Mouse (Mus musculus) myocyte (in vitro differentiated cells): ENCODE data around the gene Brd2. TPM values are rescaled to one million over a fixed set of nuclear protein-coding genes. Genes with fewer than 3 reads are reported as not detected.

Experiments used
- H3K27me3 ChIP-seq: one replicate; pipeline ENCODE4 v1.6.1; 2011; ENCODE audit not compliant: control insufficient read depth, insufficient read depth, insufficient read length
- H3K36me3 ChIP-seq: one replicate; pipeline ENCODE4 v1.6.1; 2011; ENCODE audit not compliant: control insufficient read depth, insufficient read depth
- H3K4me2 ChIP-seq: one replicate; pipeline ENCODE4 v1.6.1; 2011; ENCODE audit warnings: low read depth, control low read depth
- H3K4me3 ChIP-seq: one replicate; pipeline ENCODE4 v1.5.1; 2011; ENCODE audit warnings: mild to moderate bottlenecking, control low read depth, moderate library complexity
- H3K79me2 ChIP-seq: one replicate; pipeline ENCODE4 v1.6.1; 2011; ENCODE audit not compliant: control insufficient read depth, insufficient read depth
- H3ac ChIP-seq: one replicate; pipeline ENCODE4 v1.6.1; 2011; ENCODE audit not compliant: control insufficient read depth, insufficient read length
- CEBPB ChIP-seq: IDR thresholded peaks from 2 replicates; pipeline ENCODE4 v1.6.1; 2011; ENCODE audit warnings: mild to moderate bottlenecking, moderate library complexity; ENCODE audit not compliant: poor library complexity, insufficient read depth, severe bottlenecking
- E2F4 ChIP-seq: IDR thresholded peaks from one replicate; pipeline ENCODE4 v1.6.1; 2011; ENCODE audit warnings: mild to moderate bottlenecking, control low read depth, moderate library complexity; ENCODE audit not compliant: insufficient read depth
- MAX ChIP-seq: IDR thresholded peaks from one replicate; pipeline ENCODE4 v1.6.1; 2011; ENCODE audit warnings: low read depth, mild to moderate bottlenecking, control low read depth
- MYOD1 ChIP-seq, 3 experiments: IDR thresholded peaks; one replicate each; pipeline ENCODE4 v1.6.1; 2011; ENCODE audit warnings: control low read depth in 2 of 3, low read depth in 2 of 3, mild to moderate bottlenecking in 2 of 3, moderate library complexity in 1 of 3; ENCODE audit not compliant: insufficient read length in 2 of 3, control insufficient read depth in 1 of 3
- MYOG ChIP-seq, 3 experiments: IDR thresholded peaks; one replicate each; pipeline ENCODE4 v1.6.1; 2011; ENCODE audit warnings: control low read depth in 2 of 3, low read depth in 2 of 3, mild to moderate bottlenecking in 2 of 3; ENCODE audit not compliant: insufficient read length in 2 of 3, control insufficient read depth in 1 of 3, insufficient read depth in 1 of 3
- POLR2A ChIP-seq: IDR thresholded peaks from one replicate; pipeline ENCODE4 v1.6.1; 2011; ENCODE audit warnings: low read depth, mild to moderate bottlenecking, control low read depth, moderate library complexity; ENCODE audit not compliant: insufficient read length
- POLR2AphosphoS2 ChIP-seq: IDR thresholded peaks from one replicate; pipeline ENCODE4 v1.6.1; 2011; ENCODE audit warnings: low read depth, control low read depth; ENCODE audit not compliant: insufficient read length
- REST ChIP-seq: IDR thresholded peaks from one replicate; pipeline ENCODE4 v1.6.1; 2011; ENCODE audit warnings: mild to moderate bottlenecking, control low read depth, moderate library complexity; ENCODE audit not compliant: insufficient read depth, insufficient read length
- SRF ChIP-seq: IDR thresholded peaks from one replicate; pipeline ENCODE4 v1.6.1; 2011; ENCODE audit warnings: low read depth; ENCODE audit not compliant: control insufficient read depth, insufficient read length
- TCF12 ChIP-seq: IDR thresholded peaks from one replicate; pipeline ENCODE4 v1.6.1; 2011; ENCODE audit warnings: mild to moderate bottlenecking, control low read depth; ENCODE audit not compliant: poor library complexity, insufficient read depth, severe bottlenecking
- TCF3 ChIP-seq: IDR thresholded peaks from one replicate; pipeline ENCODE4 v1.6.1; 2011; ENCODE audit warnings: low read depth, control low read depth; ENCODE audit not compliant: insufficient read length
- USF1 ChIP-seq: IDR thresholded peaks from one replicate; pipeline ENCODE4 v1.6.1; 2011; ENCODE audit warnings: low read depth, mild to moderate bottlenecking, control low read depth, moderate library complexity
- polyA plus RNA-seq: library from polyadenylated mRNA; unstranded; fragments of >200 nt; fragmentation: generic; extraction: Trizol; gene quantifications from one replicate; pipeline ENCODE4 v1.2.1, GENCODE M21; 2012; ENCODE audit warnings: missing spikeins

Brd2 gene
- polyA plus RNA-seq, 1 experiment: 90.1 TPM

DNA sequence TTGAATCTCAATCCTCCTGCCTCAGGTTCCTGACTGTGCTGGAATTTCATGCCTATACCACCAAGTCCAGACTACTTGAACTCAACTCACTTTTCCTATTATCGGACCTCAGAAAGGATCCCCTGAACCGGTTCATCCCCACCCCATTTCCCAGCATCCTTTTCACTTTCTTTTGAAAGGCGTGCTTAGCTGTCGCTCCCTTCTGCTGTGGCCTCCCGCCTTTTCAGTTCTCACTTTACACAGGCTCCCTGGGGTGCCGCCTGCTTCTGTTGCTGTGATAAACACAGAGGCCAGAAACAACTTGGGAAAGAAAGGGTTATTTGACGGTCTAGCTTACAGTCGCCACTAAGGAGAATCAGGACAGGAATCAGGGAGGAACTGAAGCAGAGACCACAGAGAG is 39.3 kb downstream of the Brd2 start:
- H3K79me2 ChIP-seq: no peaks in the 10 kb centered on the region
- no peak overlapping the region for H3K4me3 ChIP-seq
- peaks cover 5% of the 10 kb centered on the region for H3K27me3 ChIP-seq
- H3K4me2 ChIP-seq: no peak overlapping the region
- H3ac ChIP-seq: no peak overlapping the region
- no peaks in the 10 kb centered on the region for H3K36me3 ChIP-seq
- TF ChIP-seq POLR2AphosphoS2: no peak
- TF ChIP-seq CEBPB: no peak
- TF ChIP-seq POLR2A: no peak
- TF ChIP-seq USF1: no peak
- TF ChIP-seq MYOD1 (IDR thresholded peaks at IDR 0.05; ENCODE audit: control insufficient read depth in 1 of 3, insufficient read length in 2 of 3, low read depth in 2 of 3): no peak
- TF ChIP-seq MAX: no peak
- no peak for TF ChIP-seq TCF3
- no peak for TF ChIP-seq REST
- no peak for TF ChIP-seq E2F4
- no peak for TF ChIP-seq TCF12
- TF ChIP-seq SRF: no peak

- Histone ChIP-seq H3ac (no peak overlapping the region), H3K27me3 (peaks cover 3% of the 10 kb centered on the region), H3K4me2 (no peak overlapping the region), H3K4me3 (no peak overlapping the region), H3K79me2 (no peaks in the 10 kb centered on the region), H3K36me3 (no peaks in the 10 kb centered on the region)
- TF ChIP-seq MYOD1 (IDR thresholded peaks at IDR 0.05; ENCODE audit: control insufficient read depth in 1 of 3, insufficient read length in 2 of 3, low read depth in 2 of 3) (no peak), MAX (no peak), CEBPB (no peak), TCF3 (no peak), MYOG (IDR thresholded peaks at IDR 0.05; ENCODE audit: control insufficient read depth in 1 of 3, insufficient read depth in 1 of 3, insufficient read length in 2 of 3, low read depth in 2 of 3) (no peak), POLR2A (no peak), TCF12 (no peak), POLR2AphosphoS2 (no peak), SRF (no peak), USF1 (no peak), E2F4 (no peak), REST (no peak)
Measured at GRCm38 (mm10) chr17:34079621-34080020, 42.8 kb downstream of the Brd2 start.

DNA sequence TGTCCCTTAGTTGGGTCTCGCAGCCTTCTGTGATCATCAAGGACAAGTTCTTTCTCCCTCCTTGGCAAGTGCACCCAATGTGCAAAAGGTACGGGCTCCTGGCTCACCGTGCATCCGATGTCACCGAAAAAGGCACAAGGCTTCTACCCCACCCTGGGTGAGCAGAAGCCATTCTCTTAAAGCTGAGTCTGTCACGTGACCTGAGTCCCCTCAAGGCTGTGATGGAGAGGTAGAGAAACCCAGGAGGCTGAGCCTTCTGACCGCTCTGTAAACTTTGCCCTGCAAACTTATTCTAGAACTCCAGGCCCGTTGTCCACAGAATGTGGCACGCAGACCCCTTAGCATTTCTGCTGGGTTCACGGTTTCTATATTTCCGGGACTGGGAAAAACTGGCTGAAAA is 43.4 kb downstream of the Brd2 start:
- no peaks in the 10 kb centered on the region for H3K79me2 ChIP-seq
- no peak overlapping the region for H3ac ChIP-seq
- TF ChIP-seq USF1 (peak; percentile 54), TCF12 (no peak)
- no peaks in the 10 kb centered on the region for H3K27me3 ChIP-seq
- no peak overlapping the region for H3K4me3 ChIP-seq
- no peak overlapping the region for H3K4me2 ChIP-seq
- H3K36me3 ChIP-seq: no peaks in the 10 kb centered on the region

DNA sequence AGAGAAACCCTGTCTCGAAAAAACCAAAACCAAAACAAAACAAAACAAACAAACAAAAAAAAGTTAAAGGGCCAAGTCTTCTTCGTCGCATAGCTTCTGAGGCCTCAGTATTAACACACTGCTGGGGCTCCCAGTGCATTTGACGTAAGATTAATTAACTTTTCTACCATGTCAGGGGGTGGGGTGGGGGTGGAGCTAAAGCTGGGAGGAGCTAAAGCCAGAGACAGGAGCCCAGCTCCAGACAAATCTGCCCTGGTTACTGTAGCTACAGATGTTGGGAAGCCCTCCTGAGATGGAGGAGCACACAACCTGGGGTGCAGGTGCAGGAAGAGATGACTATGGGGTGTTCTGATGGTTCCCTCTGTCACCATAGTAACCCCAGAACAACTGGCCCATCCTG is 44.3 kb downstream of the Brd2 start:
- TF ChIP-seq TCF12 (no peak), CEBPB (no peak), TCF3 (no peak), POLR2AphosphoS2 (no peak)
- no peaks in the 10 kb centered on the region for H3K36me3 ChIP-seq
- no peak overlapping the region for H3ac ChIP-seq
- H3K4me2 ChIP-seq: no peak overlapping the region
- no peaks in the 10 kb centered on the region for H3K79me2 ChIP-seq
- no peak overlapping the region for H3K4me3 ChIP-seq
- H3K27me3 ChIP-seq: no peaks in the 10 kb centered on the region

DNA sequence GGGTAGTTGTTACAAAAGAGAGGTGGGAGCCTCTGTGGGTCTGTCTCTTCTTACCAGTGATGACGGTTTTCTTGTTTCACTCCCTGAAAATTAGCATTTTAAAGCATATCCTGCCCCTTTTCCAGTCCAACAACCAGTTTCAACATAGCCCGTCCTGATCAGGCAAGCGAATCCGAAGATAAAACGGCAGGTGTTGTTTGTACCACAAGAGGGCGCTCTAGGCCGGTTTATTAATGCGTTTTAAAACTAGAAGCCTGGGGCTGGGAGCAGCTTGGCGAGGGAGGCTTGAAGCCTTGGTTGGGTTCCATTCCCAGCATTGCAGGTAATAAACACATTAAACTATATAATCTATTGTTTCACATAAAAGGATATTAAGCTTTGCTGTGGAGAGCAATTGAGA is 44.9 kb downstream of the Brd2 start:
- no peaks in the 10 kb centered on the region for H3K27me3 ChIP-seq
- TF ChIP-seq MYOD1 (IDR thresholded peaks at IDR 0.05; ENCODE audit: control insufficient read depth in 1 of 3, insufficient read length in 2 of 3, low read depth in 2 of 3) (no peak), POLR2AphosphoS2 (no peak), POLR2A (no peak), SRF (no peak), TCF12 (no peak), USF1 (no peak), REST (no peak), E2F4 (no peak), MAX (no peak), TCF3 (no peak), MYOG (IDR thresholded peaks at IDR 0.05; ENCODE audit: control insufficient read depth in 1 of 3, insufficient read depth in 1 of 3, insufficient read length in 2 of 3, low read depth in 2 of 3) (no peak), CEBPB (no peak)
- no peaks in the 10 kb centered on the region for H3K79me2 ChIP-seq
- H3ac ChIP-seq: no peak overlapping the region
- H3K4me2 ChIP-seq: peak overlapping the region; percentile 3
- H3K4me3 ChIP-seq: no peak overlapping the region
- no peaks in the 10 kb centered on the region for H3K36me3 ChIP-seq
